Mouse (Mus musculus) hematopoietic stem cell, adult 5-6 weeks (primary cell): ENCODE data around the gene Scg2. TPM values are rescaled to one million over a fixed set of nuclear protein-coding genes. Genes with fewer than 3 reads are reported as not detected.

Source experiments
- ATAC-seq, 2 experiments: fragments of 125-278 bp in 1 of 2; replicated peaks in 1 of 2; 2 replicates each; pipeline ENCODE4 v1.8.0; 2016 to 2017; ENCODE audit warnings: inconsistent platforms in 2 of 2, mild to moderate bottlenecking in 2 of 2, moderate number of reproducible peaks in 2 of 2, low read depth in 1 of 2, moderate TSS enrichment in 1 of 2; ENCODE audit not compliant: low FRiP score in 2 of 2, poor library complexity in 2 of 2, severe bottlenecking in 2 of 2, insufficient read depth in 1 of 2, low TSS enrichment in 1 of 2
- total RNA-seq: library from RNA; stranded (forward); fragments of 172-1452, 232-1000 nt; gene quantifications from 2 replicates; pipeline ENCODE4 v1.2.3, GENCODE M21; 2017

The Scg2 gene
- not detected in 2 replicates for total RNA-seq

DNA sequence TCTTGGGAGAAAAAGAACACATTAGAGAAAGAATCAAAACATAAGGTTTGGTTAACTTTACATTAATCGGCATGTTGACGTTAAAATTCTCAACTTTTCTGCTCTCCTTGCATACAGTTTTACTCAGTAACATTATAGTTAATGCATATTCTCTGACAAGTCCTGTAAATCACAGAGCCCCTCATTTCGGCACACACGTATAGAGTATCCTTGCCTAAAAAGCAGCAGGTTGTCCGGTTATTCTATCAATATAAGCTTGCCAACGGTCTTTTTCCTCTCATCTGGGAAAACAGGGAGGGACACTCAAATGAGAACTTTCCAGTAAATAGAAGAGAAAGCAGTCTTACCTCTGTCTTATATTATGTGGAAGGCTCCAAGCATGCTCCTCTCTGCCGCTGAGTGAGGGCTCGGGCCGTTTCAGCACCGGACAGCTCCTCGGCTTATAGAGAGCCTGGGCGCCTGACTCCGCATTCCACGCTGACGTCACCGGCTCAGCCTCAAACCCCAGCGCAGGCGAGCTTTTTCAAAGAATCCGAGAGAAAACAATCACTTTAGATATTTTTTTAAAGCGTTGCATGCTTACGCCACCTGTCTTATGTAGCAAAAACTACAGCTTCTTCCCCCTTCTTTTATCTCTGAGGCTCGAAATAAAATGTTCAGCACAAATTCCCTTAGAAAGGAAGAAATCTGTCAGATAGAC, at the start of gene Scg2:
TSS of gene Scg2 (minus strand) at position 512 of the 700 bp plus-strand sequence.
- peak; percentile 96 to 100 for ATAC-seq

DNA sequence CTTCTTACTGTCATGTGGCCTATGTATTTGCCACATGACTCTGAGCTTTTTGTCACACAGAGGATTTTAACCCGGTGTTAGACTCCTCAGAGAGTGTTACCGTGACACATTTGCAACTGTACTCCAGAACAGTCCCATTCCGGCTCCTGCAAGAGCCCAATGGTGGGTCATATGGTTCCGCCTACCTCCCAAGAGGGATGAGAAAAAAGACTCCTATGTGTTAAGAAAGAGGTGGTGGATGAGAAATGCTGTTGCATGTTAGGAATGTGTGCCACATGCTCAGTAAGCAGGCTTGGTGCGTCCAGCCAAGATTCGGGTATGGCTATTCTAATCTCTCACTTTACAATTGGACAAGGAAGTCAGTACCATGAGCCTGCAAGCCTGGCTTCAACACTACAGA, 45.6 kb upstream of the Scg2 start:
- no peak for ATAC-seq

DNA sequence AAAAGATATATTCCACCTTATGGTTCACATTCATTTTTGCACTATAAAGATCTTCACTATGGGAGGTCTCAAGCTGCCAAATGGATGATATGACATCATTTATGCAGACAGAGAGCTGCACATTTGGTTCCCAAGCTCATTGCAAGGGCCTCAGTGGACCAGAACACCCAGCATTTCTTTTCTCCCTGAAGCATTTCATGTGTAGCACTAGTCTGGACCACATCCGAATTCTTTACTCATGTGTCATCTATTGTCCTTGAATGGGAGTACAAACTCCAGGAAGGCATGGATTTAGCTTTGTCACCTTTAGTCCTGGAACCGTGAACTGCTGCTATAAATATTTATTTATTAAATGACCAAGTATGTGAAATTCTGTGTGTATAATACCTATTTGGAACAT, 30.9 kb upstream of the Scg2 start:
- ATAC-seq: no peak

DNA sequence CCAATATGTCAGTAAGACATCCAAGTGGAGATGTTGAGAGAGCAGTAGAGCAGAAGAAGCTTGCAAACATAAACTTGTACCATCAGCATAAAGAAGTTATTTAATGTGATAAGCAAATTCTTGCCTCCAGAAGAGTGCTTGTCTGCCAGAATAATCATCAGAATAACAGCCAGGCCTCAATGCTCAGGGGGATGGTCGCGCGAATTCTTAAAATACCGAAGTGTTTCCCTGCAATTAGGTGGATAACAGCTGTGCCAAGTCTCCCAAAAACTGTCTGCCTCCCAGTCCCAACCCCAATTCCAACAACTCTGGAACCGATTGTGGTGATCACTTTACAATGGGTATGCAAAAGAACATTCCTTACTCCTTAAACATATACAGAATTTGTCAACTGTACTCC, 30.0 kb upstream of the Scg2 start:
- no peak for ATAC-seq

DNA sequence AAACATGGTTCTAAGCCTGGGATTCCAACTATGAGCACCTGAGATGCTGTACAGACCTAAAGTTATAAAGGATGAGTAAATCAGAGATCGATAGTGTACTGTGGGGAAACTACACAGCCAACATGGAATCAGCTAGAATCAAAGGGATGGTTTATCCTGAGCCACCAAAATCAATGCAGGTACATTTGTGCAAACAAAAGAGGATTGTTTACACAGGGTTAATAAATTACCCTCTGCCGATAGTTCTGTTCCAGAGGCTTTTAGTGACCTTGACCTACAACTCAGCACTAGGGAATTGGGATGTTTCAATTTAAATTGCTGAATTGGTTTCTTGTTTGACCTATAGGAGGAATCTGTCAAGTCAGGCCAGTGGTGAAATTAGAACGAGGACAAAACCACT, 26.7 kb upstream of the Scg2 start:
- ATAC-seq: no peak

DNA sequence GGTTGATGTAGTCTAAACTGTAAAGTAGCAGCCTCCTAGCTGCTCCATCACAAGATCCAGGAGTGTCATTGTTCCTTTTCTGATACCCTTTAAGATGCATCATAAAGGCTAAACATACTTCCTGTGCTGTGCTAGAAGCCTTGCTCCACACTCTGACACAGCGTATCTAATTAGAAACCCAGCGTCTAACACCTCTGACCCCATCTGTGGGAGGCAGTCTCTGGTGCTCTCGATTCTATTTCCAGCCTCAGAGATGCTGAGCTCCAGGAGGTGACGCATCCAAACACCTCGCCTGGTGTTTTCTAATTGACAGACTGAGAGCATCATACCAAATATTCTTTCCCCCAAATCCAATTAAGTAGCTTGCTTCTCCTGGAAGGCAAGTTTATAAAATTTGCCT, 18.6 kb upstream of the Scg2 start:
- ATAC-seq: no peak

DNA sequence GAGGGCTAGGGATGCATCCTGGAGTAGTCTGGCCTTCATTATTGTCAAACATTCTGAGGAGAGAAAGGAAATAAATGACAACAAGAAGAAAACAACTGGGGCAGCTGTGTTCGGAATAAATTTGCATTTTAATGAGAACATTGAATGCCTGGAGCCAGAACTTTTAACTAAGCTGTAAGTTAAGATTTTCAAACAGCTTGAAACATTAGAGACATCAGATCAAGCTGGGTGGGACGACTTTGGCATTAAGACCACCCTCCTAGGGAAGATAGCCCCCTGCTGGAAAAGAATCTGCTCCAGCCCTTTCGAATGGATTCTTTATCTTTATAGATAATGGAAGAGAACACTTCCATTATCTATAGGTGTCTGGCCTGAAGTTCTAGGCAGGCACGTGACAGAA, 14.2 kb upstream of the Scg2 start:
- no peak for ATAC-seq

DNA sequence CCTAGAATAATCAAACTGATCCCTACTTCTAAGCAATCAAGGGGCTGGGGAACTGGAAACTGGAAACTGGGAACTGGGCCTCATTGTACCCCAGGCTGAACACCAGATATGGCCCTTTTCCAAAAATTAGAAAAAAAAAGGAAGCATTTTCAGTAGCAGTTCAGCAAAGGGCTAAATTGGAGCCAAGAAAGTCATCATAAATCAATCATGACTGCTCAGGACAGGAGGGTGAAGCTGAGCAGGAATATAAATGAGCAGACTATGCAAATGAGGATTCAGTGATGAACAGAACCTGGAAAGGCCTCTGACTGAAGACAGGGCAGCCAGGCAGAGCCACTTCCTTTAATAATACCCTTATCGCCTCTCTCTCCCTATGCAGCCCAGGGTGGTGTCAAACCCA, 12.4 kb upstream of the Scg2 start:
- ATAC-seq: no peak

DNA sequence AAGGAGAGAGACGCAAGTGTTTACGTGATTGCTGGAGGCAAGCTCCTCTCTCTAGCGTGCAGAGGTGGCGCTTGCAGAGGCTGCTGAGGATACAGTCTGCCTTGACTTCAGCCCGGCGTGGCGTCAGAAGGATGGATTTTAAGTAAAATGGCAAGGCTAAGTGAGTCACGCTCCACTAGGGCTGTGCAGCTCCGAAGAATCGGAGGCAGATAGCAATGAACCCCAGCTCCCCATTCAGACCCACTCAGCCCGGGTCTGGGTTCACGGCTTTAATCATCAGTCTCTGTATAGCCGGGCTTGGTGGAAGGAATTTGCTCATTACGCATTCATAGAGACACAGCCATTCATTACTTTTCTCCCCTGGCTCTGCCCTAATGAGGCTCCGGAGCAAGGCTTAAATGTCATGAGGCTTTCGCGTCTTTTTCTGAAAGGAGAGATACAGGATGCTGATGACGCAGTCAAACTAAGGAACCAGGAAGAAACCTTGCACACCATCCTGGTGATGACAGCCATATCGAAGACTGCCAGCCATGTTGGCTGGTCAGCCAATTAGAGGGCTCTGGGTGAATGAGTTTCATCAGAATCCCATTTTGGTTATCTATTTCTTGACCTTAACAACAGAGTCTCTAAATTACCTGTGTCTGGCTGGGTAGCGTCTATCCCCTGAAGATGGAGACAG, 10.6 kb upstream of the Scg2 start:
- no peak for ATAC-seq

DNA sequence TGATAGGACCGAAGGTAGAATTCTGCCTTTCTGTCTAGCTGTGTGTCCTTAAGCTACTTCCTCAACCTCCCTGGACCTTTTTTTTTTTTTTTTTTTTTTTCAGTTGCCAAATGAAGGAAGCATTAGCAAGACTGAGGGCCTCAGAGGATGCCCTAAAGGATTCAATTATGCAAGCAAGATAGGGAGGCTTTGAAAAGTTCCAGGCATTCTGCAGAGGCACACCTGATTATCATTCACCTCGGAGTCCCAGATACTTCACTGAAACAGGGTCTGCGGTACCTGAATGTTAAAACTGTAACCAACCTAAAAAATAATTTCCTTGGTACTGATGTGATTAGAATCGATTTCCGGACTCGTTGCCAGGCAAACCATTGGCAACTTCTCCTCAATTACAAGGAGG, 10.0 kb upstream of the Scg2 start:
- ATAC-seq: no peak

DNA sequence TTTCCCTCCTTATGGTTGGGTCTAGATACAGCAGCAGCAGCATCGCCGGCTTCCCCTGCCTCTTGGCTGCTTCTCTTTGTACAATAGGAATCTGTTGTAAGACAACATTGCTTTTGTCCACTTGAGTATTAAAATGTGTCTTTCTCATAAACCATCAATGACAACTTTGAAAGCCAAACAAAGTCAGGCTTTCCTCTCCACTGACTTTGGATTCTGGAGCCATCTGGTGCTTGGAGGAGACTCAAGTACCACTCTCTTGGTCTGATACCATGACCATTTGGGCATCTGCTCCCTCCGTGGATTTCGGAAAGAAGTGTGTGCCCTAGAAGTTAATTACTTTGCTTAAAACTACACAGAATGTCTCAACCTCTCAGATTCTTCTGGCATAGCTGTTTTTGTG, 5.7 kb upstream of the Scg2 start:
- no peak for ATAC-seq

DNA sequence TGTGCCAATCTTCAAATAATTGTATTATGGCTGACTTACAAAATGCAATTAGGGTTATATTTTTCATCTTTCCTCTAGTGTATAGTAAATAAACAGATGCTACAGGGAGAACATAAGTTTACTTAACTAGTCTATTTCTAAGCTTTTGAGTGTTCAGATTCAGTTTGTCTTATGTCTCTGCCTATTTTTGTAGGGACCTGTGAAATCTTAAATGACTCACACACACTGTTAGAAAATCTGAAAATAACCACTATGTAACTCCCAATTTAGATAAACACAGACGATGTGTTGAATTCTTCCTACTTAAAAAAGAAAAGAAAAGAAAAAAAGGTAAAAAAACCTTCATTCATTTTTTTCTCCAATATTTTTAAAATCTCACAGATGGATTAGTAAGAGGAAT, 2.2 kb downstream of the Scg2 start:
- no peak for ATAC-seq

DNA sequence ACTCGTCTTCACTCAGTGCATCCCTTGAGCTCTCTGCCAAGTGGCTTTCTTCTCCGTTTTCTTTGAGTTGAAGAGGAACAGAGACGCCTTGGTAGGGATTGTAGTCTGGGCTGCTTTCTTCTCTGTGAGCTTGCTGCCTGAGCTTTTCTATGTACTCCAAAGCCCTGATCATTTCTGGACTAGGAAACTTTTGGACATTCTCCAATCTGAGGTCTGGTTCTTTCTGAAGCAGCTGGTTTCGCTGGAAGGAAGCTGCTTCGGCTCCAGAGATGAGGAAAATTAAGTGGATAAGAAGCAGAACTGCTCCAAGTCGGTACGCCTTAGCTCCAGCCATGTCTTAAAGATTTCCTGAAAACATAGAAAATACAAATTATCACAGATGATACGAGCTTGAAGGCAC, 3.2 kb downstream of the Scg2 start:
- no peak for ATAC-seq

DNA sequence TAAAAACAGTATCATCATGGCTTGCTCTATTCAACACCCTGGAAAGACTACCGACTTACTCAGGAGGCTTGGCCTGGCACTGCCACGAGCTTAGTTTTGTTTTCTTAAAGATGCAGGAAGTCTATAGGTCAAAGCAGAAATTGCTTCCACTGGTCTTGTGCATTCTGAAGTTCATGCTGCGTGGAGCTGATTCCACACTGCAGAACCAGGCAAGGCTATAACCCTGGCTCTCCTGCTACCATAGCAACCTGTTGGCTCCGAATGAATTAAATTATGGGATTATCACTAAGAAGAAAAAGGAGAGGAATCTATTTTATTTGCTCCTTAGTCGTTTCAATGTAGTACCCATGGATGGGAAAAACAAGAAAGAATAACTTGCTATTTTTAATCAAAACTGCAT, 10.9 kb downstream of the Scg2 start:
- ATAC-seq: no peak

DNA sequence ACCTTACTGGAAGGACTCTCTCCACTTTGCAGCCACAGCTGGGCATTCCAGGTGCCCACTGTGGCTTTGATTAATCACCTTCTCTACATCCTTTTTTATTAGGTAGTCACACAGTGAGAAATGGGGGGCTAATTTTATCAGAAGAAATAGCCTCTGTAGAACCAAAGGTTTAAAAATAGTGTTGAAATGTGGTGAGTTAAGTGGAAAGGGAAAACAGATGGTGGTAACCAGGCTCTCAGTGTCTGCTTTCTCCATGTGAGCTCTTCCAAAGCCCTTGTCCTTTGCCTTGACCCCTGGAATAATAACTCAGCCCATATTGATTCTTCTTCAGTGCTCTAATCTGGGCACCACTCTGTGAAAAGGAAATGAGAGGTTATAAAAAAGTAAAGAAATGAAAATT, 24.4 kb downstream of the Scg2 start:
- ATAC-seq: no peak

DNA sequence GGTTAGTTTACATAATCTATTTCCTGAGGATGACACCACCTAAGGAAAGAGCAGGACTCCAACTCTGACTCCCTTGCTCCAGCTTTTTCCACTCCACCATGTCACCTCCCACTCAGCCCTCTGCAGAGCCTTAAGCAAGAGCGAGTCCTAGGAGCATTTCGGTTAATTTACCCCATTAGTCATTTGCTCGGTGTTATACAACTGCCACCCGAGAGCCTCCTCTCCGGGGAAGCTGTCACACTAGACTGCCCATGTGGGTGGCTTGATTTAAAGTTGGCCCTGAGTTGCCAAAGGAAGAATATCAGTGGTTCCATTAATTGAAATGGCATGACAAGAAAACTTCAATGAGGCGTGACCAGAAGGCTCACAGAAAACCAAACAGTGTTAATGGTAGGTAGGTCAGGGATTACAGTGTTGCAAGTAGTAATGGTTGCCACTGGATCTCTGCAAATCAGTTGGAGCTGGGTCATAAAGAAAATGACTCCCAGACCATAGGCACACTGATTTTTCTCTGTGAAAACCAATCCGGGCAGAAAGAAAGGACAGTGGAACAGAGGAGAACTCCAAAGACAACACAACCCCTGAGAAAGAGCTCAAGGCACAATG, 33.5 kb downstream of the Scg2 start:
- no peak for ATAC-seq

DNA sequence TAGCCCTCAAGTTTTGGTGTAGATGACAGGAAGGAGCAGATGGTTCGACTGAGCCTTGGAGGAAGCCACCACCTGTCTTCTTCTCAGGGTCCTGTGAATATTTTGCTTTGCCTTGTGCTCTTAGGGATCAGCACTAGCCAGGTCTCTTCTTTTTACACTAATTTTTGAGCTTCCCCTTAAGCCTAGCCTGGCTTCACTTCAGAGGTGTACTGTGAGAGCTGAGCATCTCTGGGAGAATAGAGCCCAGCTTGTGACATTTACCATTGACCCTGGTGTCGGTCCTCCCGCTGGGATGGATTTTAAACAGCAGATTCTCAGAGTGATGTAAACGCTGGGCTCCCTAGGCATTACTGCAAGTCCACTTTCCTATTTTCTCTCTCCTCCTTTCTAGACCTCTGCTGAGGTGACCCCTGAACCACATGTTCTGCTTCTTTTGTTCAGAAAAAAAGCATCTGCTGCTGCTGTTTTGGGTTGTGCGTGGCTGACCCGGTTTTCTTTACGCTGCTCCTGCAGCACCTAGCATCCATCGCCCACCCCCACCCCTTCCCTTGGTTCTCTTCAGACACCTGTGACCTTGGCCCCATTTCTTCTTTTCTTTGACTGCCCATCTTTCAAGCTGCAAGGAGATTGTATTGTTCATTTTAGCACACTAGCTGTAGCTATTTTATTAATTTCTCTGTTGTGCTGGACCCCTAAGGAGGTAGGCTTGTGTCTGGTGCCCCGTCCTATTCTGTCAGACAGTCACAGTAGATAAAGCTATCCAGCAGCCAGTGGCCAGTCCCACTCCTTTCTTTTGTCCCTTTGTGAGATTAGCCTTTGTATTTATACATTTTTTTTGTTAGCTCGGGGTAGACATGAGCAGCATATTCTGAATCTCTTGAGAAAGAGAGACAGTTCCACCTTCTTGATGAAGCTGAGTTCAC, 38.6 kb downstream of the Scg2 start:
- no peak for ATAC-seq

DNA sequence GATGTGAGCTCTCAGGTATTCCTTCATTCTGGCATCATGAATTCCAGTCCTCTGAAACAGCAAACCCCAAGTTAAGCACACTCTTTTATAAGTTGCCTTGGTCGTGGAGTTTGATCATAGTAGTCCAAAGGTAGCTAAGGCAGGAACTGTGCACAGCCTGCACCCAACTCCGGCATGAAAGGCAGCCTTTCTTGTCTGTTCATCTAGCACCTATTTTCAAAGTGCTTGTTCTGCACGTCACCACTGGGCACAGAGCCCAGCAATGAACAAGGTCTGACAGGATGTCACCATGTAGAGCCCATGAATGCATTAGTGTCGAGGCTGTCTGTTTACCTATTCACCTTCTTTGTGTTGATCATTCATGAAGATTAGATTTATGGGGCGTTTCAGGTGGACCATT, 39.6 kb downstream of the Scg2 start:
- no peak for ATAC-seq
